ENCODE assay signal across 9 mouse cellular contexts in genomic region chr1:90060599-90060998, GRCm38 (mm10). TPM values are rescaled to one million over a fixed set of nuclear protein-coding genes. Genes with fewer than 3 reads are reported as not detected.
DNase-seq lines count a peak whose midpoint lies in the region; ATAC-seq lines count a peak whose summit lies in the region.
"Had no signal": no experiment of that assay in that cellular context is flagged by ENCODE, and none has a peak within 500 bp of the region (broad histone marks: within the 10 kb centered on the region; RNA-seq: fewer than 3 reads in every experiment).

No protein-coding gene starts in this region.

- peaks cover 22% of the 10 kb centered on the region for H3K27me3 ChIP-seq in kidney, embryonic 15.5 days
- no peaks in the 10 kb centered on the region for H3K27me3 ChIP-seq in limb, embryonic 13.5 days
- H3K27me3 ChIP-seq in neural tube, embryonic 11.5 days (ENCODE audit: control insufficient read depth, insufficient read depth, low read length), result no peaks in the 10 kb centered on the region
- H3K27me3 ChIP-seq: embryonic facial prominence, embryonic 15.5 days had no signal

- peak; percentile 21 for DNase-seq in 3134 (ENCODE audit: extremely low read depth, insufficient read length, low spot score)
- DNase-seq in MN1 (ENCODE audit: low spot score), result peak; percentile 11
- peak; percentile 79 to 80 for DNase-seq in cerebellum, postnatal 10 days
- peak; percentile 29 to 65 for DNase-seq in frontal cortex, postnatal 14 days (ENCODE audit: low spot score in 2 of 2)
- peak; percentile 49 for DNase-seq in neural tube, embryonic 11.5 days (ENCODE audit: low spot score)
- no peak for DNase-seq in T-cell, adult 2 months (ENCODE audit: low spot score)

- H3K4me3 ChIP-seq in kidney, embryonic 15.5 days (replicated peaks), result no peak overlapping the region
- no peak overlapping the region for H3K4me3 ChIP-seq in limb, embryonic 13.5 days
- H3K4me3 ChIP-seq in neural tube, embryonic 11.5 days (ENCODE audit: low read depth, low read length), result no peak overlapping the region
- H3K4me3 ChIP-seq: embryonic facial prominence, embryonic 15.5 days had no signal

- no peaks in the 10 kb centered on the region for H3K9me3 ChIP-seq in kidney, embryonic 15.5 days (replicated peaks)
- H3K9me3 ChIP-seq in limb, embryonic 13.5 days, result no peaks in the 10 kb centered on the region
- H3K9me3 ChIP-seq in neural tube, embryonic 11.5 days (ENCODE audit: control insufficient read depth, low read length), result no peaks in the 10 kb centered on the region
- H3K9me3 ChIP-seq: embryonic facial prominence, embryonic 15.5 days had no signal

- H3K9ac ChIP-seq in kidney, embryonic 15.5 days, result no peak overlapping the region
- H3K9ac ChIP-seq in limb, embryonic 13.5 days, result no peak overlapping the region
- H3K9ac ChIP-seq in neural tube, embryonic 11.5 days (ENCODE audit: low read length), result no peak overlapping the region
- H3K9ac ChIP-seq: embryonic facial prominence, embryonic 15.5 days had no signal

- no peaks in the 10 kb centered on the region for H3K36me3 ChIP-seq in kidney, embryonic 15.5 days
- H3K36me3 ChIP-seq in limb, embryonic 13.5 days, result no peaks in the 10 kb centered on the region
- no peaks in the 10 kb centered on the region for H3K36me3 ChIP-seq in neural tube, embryonic 11.5 days (ENCODE audit: control insufficient read depth, insufficient read depth, low read length)
- H3K36me3 ChIP-seq: embryonic facial prominence, embryonic 15.5 days had no signal

- no peak overlapping the region for H3K4me2 ChIP-seq in kidney, embryonic 15.5 days
- H3K4me2 ChIP-seq in limb, embryonic 13.5 days (replicated peaks), result no peak overlapping the region
- no peak overlapping the region for H3K4me2 ChIP-seq in neural tube, embryonic 11.5 days (ENCODE audit: low read depth)
- H3K4me2 ChIP-seq: embryonic facial prominence, embryonic 15.5 days had no signal

- 21% methylated on average over 7 of the region's 7 CpGs for WGBS in kidney, embryonic 15.5 days
- WGBS in limb, embryonic 13.5 days, result 22% methylated on average over 7 of the region's 7 CpGs
- 25% methylated on average over 7 of the region's 7 CpGs for WGBS in neural tube, embryonic 11.5 days

- H3K27ac ChIP-seq in kidney, embryonic 15.5 days, result no peak overlapping the region
- no peak overlapping the region for H3K27ac ChIP-seq in limb, embryonic 13.5 days
- H3K27ac ChIP-seq in neural tube, embryonic 11.5 days (ENCODE audit: low read depth, low read length), result no peak overlapping the region
- H3K27ac ChIP-seq: embryonic facial prominence, embryonic 15.5 days had no signal

- ATAC-seq in kidney, embryonic 15.5 days (replicated peaks; ENCODE audit: low FRiP score), result 0 out of 2 replicates have a peak, but pooled peaks have one; percentile 64
- ATAC-seq in limb, embryonic 13.5 days (ENCODE audit: low FRiP score, low read depth), result 0 out of 2 replicates have a peak, but pooled peaks have one; percentile 36
- no peak for ATAC-seq in neural tube, embryonic 11.5 days (ENCODE audit: insufficient read depth, low FRiP score, low TSS enrichment)

- 0 out of 2 replicates have a peak, but pooled peaks cover 5% of the 10 kb centered on the region for H3K4me1 ChIP-seq in kidney, embryonic 15.5 days
- H3K4me1 ChIP-seq in limb, embryonic 13.5 days, result no peaks in the 10 kb centered on the region
- H3K4me1 ChIP-seq in neural tube, embryonic 11.5 days (ENCODE audit: control insufficient read depth, insufficient read depth, low read length), result no peaks in the 10 kb centered on the region

RNA-seq across cellular contexts. Expression of gene Asb18, which starts 46.1 kb away (rescaled TPM):
- 0.04 and 0.09 TPM in 2 replicates for polyA plus RNA-seq in kidney, embryonic 15.5 days (2015; fragmentation: Nextera tagmentation; extraction: Ambion mirVana)
- polyA plus RNA-seq in limb, embryonic 13.5 days (2015; fragmentation: Nextera tagmentation; extraction: Ambion mirVana), result 0.10 and 0.13 TPM in 2 replicates
- polyA plus RNA-seq in neural tube, embryonic 11.5 days (2014; fragmentation: Nextera tagmentation; extraction: Ambion mirVana), result 0.20 and 0.38 TPM in 2 replicates
